Mouse (Mus musculus) liver, postnatal 0 days (tissue): ENCODE data around the gene Tas1r2. TPM values are rescaled to one million over a fixed set of nuclear protein-coding genes. Genes with fewer than 3 reads are reported as not detected.

Experiments used
- ATAC-seq: fragments of 200-750 bp; cut with Nextera tagmentation; 2 replicates; pipeline ENCODE4 v1.8.0; 2017; ENCODE audit warnings: mild to moderate bottlenecking, moderate library complexity
- DNase-seq: peaks from one replicate; pipeline ENCODE4 v3.0.0-alpha.2; 2016
- H3K27ac ChIP-seq: fragments of 300-500 bp; sonication (generic); 2 replicates; pipeline ENCODE4 v1.5.1; 2014; ENCODE audit warnings: antibody characterized with exemption, moderate library complexity, mild to moderate bottlenecking, low read depth
- H3K27me3 ChIP-seq: fragments of 300-500 bp; sonication (generic); 2 replicates; pipeline ENCODE4 v1.6.1; 2014; ENCODE audit warnings: low read length, control low read depth, mixed read lengths; ENCODE audit not compliant: insufficient read depth
- H3K36me3 ChIP-seq: fragments of 300-500 bp; sonication (generic); replicated peaks from 2 replicates; pipeline ENCODE4 v1.6.1; 2014; ENCODE audit warnings: mild to moderate bottlenecking, control low read depth, low read length, moderate library complexity, mixed read lengths; ENCODE audit not compliant: insufficient read depth
- H3K4me1 ChIP-seq: fragments of 300-500 bp; sonication (generic); 2 replicates; pipeline ENCODE4 v1.6.1; 2014; ENCODE audit warnings: antibody characterized with exemption, mild to moderate bottlenecking, control low read depth; ENCODE audit not compliant: insufficient read depth
- H3K4me2 ChIP-seq: fragments of 300-500 bp; sonication (generic); 2 replicates; pipeline ENCODE4 v1.6.1; 2014; ENCODE audit warnings: low read depth, mild to moderate bottlenecking, low read length, moderate library complexity, mixed read lengths
- H3K4me3 ChIP-seq: fragments of 300-500 bp; sonication (generic); 2 replicates; pipeline ENCODE4 v1.5.1; 2014; ENCODE audit warnings: low read depth, low read length
- H3K9ac ChIP-seq: fragments of 300-500 bp; sonication (generic); replicated peaks from 2 replicates; pipeline ENCODE4 v1.6.1; 2014; ENCODE audit warnings: mild to moderate bottlenecking, moderate library complexity
- H3K9me3 ChIP-seq: fragments of 300-500 bp; sonication (generic); 2 replicates; pipeline ENCODE4 v1.6.1; 2016; ENCODE audit warnings: mild to moderate bottlenecking, control low read depth, low read length, mixed read lengths
- CTCF ChIP-seq: sonication (generic); IDR thresholded peaks from 2 replicates; pipeline ENCODE4 v1.5.1; 2016; ENCODE audit warnings: antibody characterized with exemption, low read depth
- EP300 ChIP-seq: IDR thresholded peaks from 2 replicates; pipeline ENCODE4 v1.6.1; 2016; ENCODE audit warnings: antibody characterized with exemption, low read depth, mild to moderate bottlenecking
- WGBS: fragments of 180-500 bp; shearing (Covaris S2); extraction: QIAGEN DNeasy Blood & Tissue Kit; methylation state at CpG from one replicate; pipeline ENCODE4 v1.1.7; 2014; ENCODE audit not compliant: insufficient replicate concordance; 5-methylcytosine and 5-hydroxymethylcytosine counted together
- polyA plus RNA-seq: library from polyadenylated mRNA; unstranded; fragments of >200 nt; fragmentation: Nextera tagmentation; extraction: Ambion mirVana; gene quantifications from 2 replicates; pipeline ENCODE4 v1.2.1, GENCODE M21; 2015

Gene Tas1r2
- polyA plus RNA-seq, 1 experiment from 2014 or later, result not detected

GRCm38 (mm10) chr4:139684639-139685017 lies 31.3 kb downstream of the Tas1r2 start:
- Histone ChIP-seq H3K36me3 (no peaks in the 10 kb centered on the region), H3K27ac (no peak overlapping the region), H3K4me1 (no peaks in the 10 kb centered on the region), H3K4me3 (no peak overlapping the region), H3K9ac (no peak overlapping the region), H3K9me3 (peaks cover 6% of the 10 kb centered on the region; the same call in 1 of the 2 replicates), H3K4me2 (no peak overlapping the region), H3K27me3 (no peaks in the 10 kb centered on the region)
- ATAC-seq (no peak), DNase-seq (peak; percentile 61)
- 19% methylated on average over 3 of the region's 3 CpGs for WGBS
- TF ChIP-seq EP300 (no peak), CTCF (peak; percentile 75)

DNA sequence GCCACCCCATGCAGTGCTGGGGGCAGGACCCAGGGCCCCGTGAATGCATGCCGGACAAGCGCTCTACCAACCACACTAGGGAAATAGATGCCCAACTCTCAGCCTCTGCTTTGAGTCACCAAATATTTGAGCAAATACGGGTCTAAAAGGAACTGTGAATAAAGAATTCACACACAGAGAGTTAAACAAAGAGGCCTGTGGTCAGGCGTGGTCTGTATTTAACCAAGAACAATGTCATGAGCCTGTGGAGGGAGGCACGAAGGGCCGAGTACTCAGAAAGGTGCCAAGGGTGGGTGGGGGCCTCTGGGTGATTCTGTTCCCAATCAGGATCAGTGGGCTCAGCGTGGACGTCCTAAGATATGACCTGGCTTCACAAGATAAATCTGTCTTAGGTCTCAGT lies 34.7 kb downstream of the Tas1r2 start:
- no peaks in the 10 kb centered on the region for H3K36me3 ChIP-seq
- H3K27me3 ChIP-seq, result 0 out of 2 replicates have a peak, but pooled peaks cover 6% of the 10 kb centered on the region
- H3K4me3 ChIP-seq, result no peak overlapping the region
- no peak overlapping the region for H3K9ac ChIP-seq
- DNase-seq (no peak), ATAC-seq (no peak)
- no peak overlapping the region for H3K4me2 ChIP-seq
- no peak for TF ChIP-seq EP300
- no peak for TF ChIP-seq CTCF
- no peak overlapping the region for H3K27ac ChIP-seq
- WGBS, result 59% methylated on average over 9 of the region's 9 CpGs
- no peaks in the 10 kb centered on the region for H3K9me3 ChIP-seq
- no peaks in the 10 kb centered on the region for H3K4me1 ChIP-seq

GRCm38 (mm10) chr4:139689627-139690269 lies 36.4 kb downstream of the Tas1r2 start:
- no peaks in the 10 kb centered on the region for H3K4me1 ChIP-seq
- no peaks in the 10 kb centered on the region for H3K9me3 ChIP-seq
- H3K27me3 ChIP-seq, result 0 out of 2 replicates have a peak, but pooled peaks cover 6% of the 10 kb centered on the region
- no peak for ATAC-seq
- H3K27ac ChIP-seq, result no peak overlapping the region
- 35% methylated on average over 7 of the region's 7 CpGs for WGBS
- H3K36me3 ChIP-seq, result no peaks in the 10 kb centered on the region
- no peak overlapping the region for H3K4me2 ChIP-seq
- no peak overlapping the region for H3K4me3 ChIP-seq
- no peak for TF ChIP-seq CTCF
- no peak overlapping the region for H3K9ac ChIP-seq
- DNase-seq, result no peak

- WGBS, result 42% methylated on average over 5 of the region's 5 CpGs
- no peak overlapping the region for H3K27ac ChIP-seq
- no peaks in the 10 kb centered on the region for H3K36me3 ChIP-seq
- H3K9ac ChIP-seq, result no peak overlapping the region
- H3K4me2 ChIP-seq, result no peak overlapping the region
- ATAC-seq (no peak), DNase-seq (no peak)
- H3K9me3 ChIP-seq, result no peaks in the 10 kb centered on the region; the same call in 1 of the 2 replicates
- H3K27me3 ChIP-seq, result 0 out of 2 replicates have a peak, but pooled peaks cover 9% of the 10 kb centered on the region
- no peaks in the 10 kb centered on the region for H3K4me1 ChIP-seq
- no peak for TF ChIP-seq CTCF
- TF ChIP-seq EP300, result no peak
- no peak overlapping the region for H3K4me3 ChIP-seq
These were observed 40.0 kb downstream of the Tas1r2 start for GRCm38 (mm10) chr4:139693315-139693714.

DNA sequence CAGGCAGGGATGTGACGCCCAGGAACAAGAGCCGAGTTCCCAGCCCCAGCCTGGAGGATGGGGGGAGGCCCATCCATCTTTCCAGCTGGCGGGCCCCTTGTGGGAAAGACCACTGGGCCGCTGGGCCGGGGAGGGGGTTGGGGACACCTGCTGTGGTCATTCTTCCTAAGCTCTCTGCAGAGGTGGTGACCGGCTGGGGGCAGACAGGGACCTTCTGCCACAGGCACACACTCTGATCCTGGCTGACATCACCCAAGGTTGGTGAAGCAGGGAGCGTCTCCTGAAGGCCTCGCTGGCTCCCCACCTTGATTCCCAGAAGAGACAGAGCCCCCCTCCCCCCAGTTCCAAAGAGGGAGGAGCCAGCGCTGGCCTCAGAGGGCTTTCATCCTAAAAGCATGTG lies 44.4 kb downstream of the Tas1r2 start:
- ATAC-seq (no peak), DNase-seq (no peak)
- Histone ChIP-seq H3K9me3 (no peaks in the 10 kb centered on the region; the same call in 1 of the 2 replicates), H3K4me3 (no peak overlapping the region), H3K9ac (no peak overlapping the region), H3K4me1 (no peaks in the 10 kb centered on the region), H3K27ac (no peak overlapping the region), H3K4me2 (no peak overlapping the region), H3K27me3 (0 out of 2 replicates have a peak, but pooled peaks cover 3% of the 10 kb centered on the region), H3K36me3 (no peaks in the 10 kb centered on the region)
- no peak for TF ChIP-seq EP300
- no peak for TF ChIP-seq CTCF
- WGBS, result 13% methylated on average over 9 of the region's 9 CpGs

DNA sequence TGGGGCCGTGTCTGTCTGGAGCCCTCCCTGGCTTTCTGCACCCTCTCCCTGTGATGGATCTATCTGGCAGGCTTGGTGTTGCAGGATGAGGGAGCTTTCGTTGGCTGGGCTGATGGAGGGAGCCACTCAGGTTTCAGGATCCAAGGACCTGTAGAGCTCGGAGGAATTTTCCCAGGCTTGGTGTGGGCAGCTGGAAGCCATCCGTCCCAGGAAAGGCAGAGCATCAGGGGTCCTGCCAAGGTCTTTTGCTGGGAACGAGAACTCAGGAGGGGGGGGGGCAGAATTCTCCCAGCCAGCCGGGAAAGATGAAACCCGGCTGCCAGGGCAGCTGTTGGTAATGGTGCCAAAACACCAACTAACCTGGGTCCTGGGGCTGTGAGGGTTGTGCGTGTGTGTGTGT lies 45.3 kb downstream of the Tas1r2 start:
- Histone ChIP-seq H3K9ac (no peak overlapping the region), H3K4me1 (no peaks in the 10 kb centered on the region), H3K27me3 (0 out of 2 replicates have a peak, but pooled peaks cover 3% of the 10 kb centered on the region), H3K36me3 (no peaks in the 10 kb centered on the region), H3K9me3 (no peaks in the 10 kb centered on the region; the same call in 1 of the 2 replicates), H3K27ac (no peak overlapping the region), H3K4me2 (no peak overlapping the region), H3K4me3 (no peak overlapping the region)
- no peak for TF ChIP-seq EP300
- TF ChIP-seq CTCF, result no peak
- WGBS, result 68% methylated on average over 8 of the region's 8 CpGs
- DNase-seq, result no peak
- no peak for ATAC-seq

DNA sequence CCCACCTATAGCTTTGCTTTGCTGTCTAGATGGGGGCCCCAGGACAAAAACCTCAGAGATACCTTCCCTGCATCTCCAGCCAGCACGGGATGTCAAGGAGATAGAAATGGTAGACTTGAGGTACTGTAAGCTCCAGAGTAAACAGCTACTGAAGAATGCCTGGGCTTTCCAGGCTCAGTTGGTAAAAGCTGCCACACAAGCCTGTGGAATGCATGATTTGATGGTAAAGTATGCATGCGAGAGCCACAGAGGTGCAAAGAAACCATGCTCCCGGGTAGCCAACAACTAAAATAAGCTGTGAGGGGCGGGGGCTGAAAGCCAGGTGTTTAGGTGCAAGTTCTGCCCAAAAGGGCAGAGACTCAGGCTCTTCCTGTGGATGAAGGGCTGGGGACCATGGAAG lies 49.6 kb downstream of the Tas1r2 start:
- Histone ChIP-seq H3K9me3 (no peaks in the 10 kb centered on the region), H3K9ac (no peak overlapping the region), H3K4me2 (no peak overlapping the region), H3K36me3 (no peaks in the 10 kb centered on the region), H3K27me3 (no peaks in the 10 kb centered on the region), H3K4me1 (no peaks in the 10 kb centered on the region), H3K4me3 (no peak overlapping the region), H3K27ac (no peak overlapping the region)
- DNase-seq, result no peak
- TF ChIP-seq CTCF, result no peak
- 44% methylated on average over 4 of the region's 4 CpGs for WGBS
- ATAC-seq, result no peak
